Comparison of ENCODE assay signal across 8 mouse cellular contexts in genomic region chr7:3694949-3695305, GRCm38 (mm10). TPM values are rescaled to one million over a fixed set of nuclear protein-coding genes. Genes with fewer than 3 reads are reported as not detected.
DNase-seq lines count a peak whose midpoint lies in the region; ATAC-seq and TF ChIP-seq lines count a peak whose summit lies in the region.
"Not testable (repeated sequence)": the region's sequence is repeated elsewhere in the genome, so short reads cannot be mapped to it uniquely, and the experiment has no call there.

No protein-coding gene starts in this region.

- 6% methylated on average over 9 of the region's 9 CpGs for WGBS in bone marrow, adult 2 months
- 6% methylated on average over 9 of the region's 9 CpGs for WGBS in heart, embryonic 10.5 days
- 8% methylated on average over 9 of the region's 9 CpGs for WGBS in hindbrain, embryonic 16.5 days
- 5% methylated on average over 9 of the region's 9 CpGs for WGBS in limb, embryonic 11.5 days
- 2% methylated on average over 9 of the region's 9 CpGs for WGBS in lung, embryonic 15.5 days
- WGBS in neural tube, embryonic 11.5 days = 6% methylated on average over 9 of the region's 9 CpGs
- WGBS in thymus, adult 2 months = 7% methylated on average over 9 of the region's 9 CpGs

- H3K27ac ChIP-seq in bone marrow, adult 2 months (ENCODE audit: control insufficient read depth, insufficient read depth, low read depth, low read length, poor library complexity) = peak overlapping the region; percentile 62
- peak overlapping the region; percentile 7; the same call in 1 of the 2 replicates for H3K27ac ChIP-seq in embryonic fibroblast, embryonic 13.5 days (ENCODE audit: insufficient read depth, low read length)
- H3K27ac ChIP-seq in heart, embryonic 10.5 days = peak overlapping the region; percentile 94
- peak overlapping the region; percentile 91 for H3K27ac ChIP-seq in hindbrain, embryonic 16.5 days (ENCODE audit: low read depth, low read length)
- peak overlapping the region; percentile 93 for H3K27ac ChIP-seq in limb, embryonic 11.5 days (replicated peaks; ENCODE audit: low read depth, low read length)
- H3K27ac ChIP-seq in lung, embryonic 15.5 days = peak overlapping the region; percentile 99
- peak overlapping the region; percentile 88 for H3K27ac ChIP-seq in neural tube, embryonic 11.5 days (ENCODE audit: low read depth, low read length)
- H3K27ac ChIP-seq in thymus, adult 2 months (ENCODE audit: control insufficient read depth, insufficient read depth, low read length) = not testable (repeated sequence)

- H3K9ac ChIP-seq in hindbrain, embryonic 16.5 days (ENCODE audit: low read depth, low read length) = peak overlapping the region; percentile 88
- peak overlapping the region; percentile 84 for H3K9ac ChIP-seq in limb, embryonic 11.5 days (ENCODE audit: low read length)
- H3K9ac ChIP-seq in lung, embryonic 15.5 days = peak overlapping the region; percentile 88
- peak overlapping the region; percentile 75 for H3K9ac ChIP-seq in neural tube, embryonic 11.5 days (ENCODE audit: low read length)

- DNase-seq in heart, embryonic 10.5 days (ENCODE audit: low spot score); neural tube, embryonic 11.5 days (ENCODE audit: low spot score): not testable (repeated sequence)
- DNase-seq in limb, embryonic 11.5 days (ENCODE audit: low spot score) = peak; percentile 29
- DNase-seq in thymus, adult 2 months = peak; percentile 7

- H3K9me3 ChIP-seq in heart, embryonic 10.5 days; hindbrain, embryonic 16.5 days (ENCODE audit: control insufficient read depth, low read length); limb, embryonic 11.5 days (ENCODE audit: control insufficient read depth, low read length); lung, embryonic 15.5 days; neural tube, embryonic 11.5 days (ENCODE audit: control insufficient read depth, low read length): not testable (repeated sequence)

- peaks cover 40% of the 10 kb centered on the region for H3K36me3 ChIP-seq in heart, embryonic 10.5 days
- peaks cover 23% of the 10 kb centered on the region for H3K36me3 ChIP-seq in hindbrain, embryonic 16.5 days (ENCODE audit: control insufficient read depth, insufficient read depth, low read length)
- H3K36me3 ChIP-seq in limb, embryonic 11.5 days (ENCODE audit: control insufficient read depth, insufficient read depth, low read length) = peaks cover 13% of the 10 kb centered on the region; the same call in 1 of the 2 replicates
- peaks cover 31% of the 10 kb centered on the region for H3K36me3 ChIP-seq in lung, embryonic 15.5 days
- not testable (repeated sequence) for H3K36me3 ChIP-seq in neural tube, embryonic 11.5 days (ENCODE audit: control insufficient read depth, insufficient read depth, low read length); thymus, adult 2 months (ENCODE audit: control insufficient read depth, insufficient read depth, low read length)

- peak overlapping the region; percentile 55 for H3K4me3 ChIP-seq in bone marrow, adult 2 months (replicated peaks; ENCODE audit: control insufficient read depth, low read depth, low read length)
- peak overlapping the region; percentile 80 for H3K4me3 ChIP-seq in embryonic fibroblast, embryonic 13.5 days (ENCODE audit: insufficient read depth, low read length)
- peak overlapping the region; percentile 77 for H3K4me3 ChIP-seq in heart, embryonic 10.5 days
- peak overlapping the region; percentile 56 for H3K4me3 ChIP-seq in hindbrain, embryonic 16.5 days (ENCODE audit: low read length)
- peak overlapping the region; percentile 67 for H3K4me3 ChIP-seq in limb, embryonic 11.5 days (ENCODE audit: low read depth, low read length)
- H3K4me3 ChIP-seq in lung, embryonic 15.5 days = peak overlapping the region; percentile 74
- H3K4me3 ChIP-seq in neural tube, embryonic 11.5 days (ENCODE audit: low read depth, low read length) = peak overlapping the region; percentile 53
- peak overlapping the region; percentile 69 for H3K4me3 ChIP-seq in thymus, adult 2 months (ENCODE audit: control insufficient read depth, insufficient read depth, low read length)

- peak overlapping the region; percentile 81 for H3K4me2 ChIP-seq in hindbrain, embryonic 16.5 days (ENCODE audit: low read length)
- peak overlapping the region; percentile 87 for H3K4me2 ChIP-seq in limb, embryonic 11.5 days (ENCODE audit: low read depth, severe bottlenecking)
- H3K4me2 ChIP-seq in lung, embryonic 15.5 days = peak overlapping the region; percentile 83
- peak overlapping the region; percentile 78 for H3K4me2 ChIP-seq in neural tube, embryonic 11.5 days (ENCODE audit: low read depth)

- H3K27me3 ChIP-seq in heart, embryonic 10.5 days (ENCODE audit: insufficient read depth, poor library complexity, severe bottlenecking); hindbrain, embryonic 16.5 days (replicated peaks; ENCODE audit: control insufficient read depth, insufficient read depth, low read length); limb, embryonic 11.5 days (ENCODE audit: control insufficient read depth, insufficient read depth, low read length); lung, embryonic 15.5 days; neural tube, embryonic 11.5 days (ENCODE audit: control insufficient read depth, insufficient read depth, low read length); thymus, adult 2 months (ENCODE audit: control insufficient read depth, insufficient read depth, low read length): not testable (repeated sequence)

- not testable (repeated sequence) for TF ChIP-seq CTCF in bone marrow, adult 2 months (IDR thresholded peaks at IDR 0.05; ENCODE audit: control insufficient read depth, insufficient read depth, low read length); embryonic fibroblast, embryonic 13.5 days (IDR thresholded peaks at IDR 0.05; ENCODE audit: borderline replicate concordance, insufficient read depth, low read length); thymus, adult 2 months (IDR thresholded peaks at IDR 0.05; ENCODE audit: borderline replicate concordance, control insufficient read depth, extremely low read depth, insufficient read depth, low read length, poor library complexity)

- ATAC-seq in hindbrain, embryonic 16.5 days; limb, embryonic 11.5 days (ENCODE audit: insufficient number of reproducible peaks, low FRiP score, low TSS enrichment, low read depth); lung, embryonic 15.5 days (ENCODE audit: borderline replicate concordance, extremely low read depth, low FRiP score, low TSS enrichment); neural tube, embryonic 11.5 days (ENCODE audit: insufficient read depth, low FRiP score, low TSS enrichment): not testable (repeated sequence)

- TF ChIP-seq POLR2A in bone marrow, adult 2 months (IDR thresholded peaks at IDR 0.05; ENCODE audit: borderline replicate concordance, control insufficient read depth, low read depth, low read length); embryonic fibroblast, embryonic 13.5 days (IDR thresholded peaks at IDR 0.05; ENCODE audit: low read depth, low read length); thymus, adult 2 months (IDR thresholded peaks at IDR 0.05; ENCODE audit: control insufficient read depth, extremely low read depth, insufficient read depth, low read length, poor library complexity): not testable (repeated sequence)

- not testable (repeated sequence) for H3K4me1 ChIP-seq in bone marrow, adult 2 months (ENCODE audit: control insufficient read depth, insufficient read depth, low read length); embryonic fibroblast, embryonic 13.5 days (ENCODE audit: control insufficient read depth, insufficient read depth, low read length)
- H3K4me1 ChIP-seq in heart, embryonic 10.5 days = peaks cover 21% of the 10 kb centered on the region; the same call in 1 of the 2 replicates
- peaks cover 19% of the 10 kb centered on the region for H3K4me1 ChIP-seq in hindbrain, embryonic 16.5 days (ENCODE audit: control insufficient read depth, insufficient read depth, low read depth, low read length)
- peaks cover 15% of the 10 kb centered on the region; the same call in 1 of the 2 replicates for H3K4me1 ChIP-seq in limb, embryonic 11.5 days (ENCODE audit: control insufficient read depth, insufficient read depth, low read length)
- peaks cover 22% of the 10 kb centered on the region for H3K4me1 ChIP-seq in lung, embryonic 15.5 days
- 0 out of 2 replicates have a peak, but pooled peaks cover 11% of the 10 kb centered on the region for H3K4me1 ChIP-seq in neural tube, embryonic 11.5 days (ENCODE audit: control insufficient read depth, insufficient read depth, low read length)
- peaks cover 16% of the 10 kb centered on the region for H3K4me1 ChIP-seq in thymus, adult 2 months (replicated peaks; ENCODE audit: control insufficient read depth, insufficient read depth, low read length)

RNA-seq across cellular contexts. Expression of gene Mboat7, which starts 1.6 kb away (rescaled TPM):
- polyA plus RNA-seq in bone marrow, adult 2 months (2011; ENCODE audit: insufficient read depth, insufficient read length, low replicate concordance, missing spikeins) = 19.5 and 43.5 TPM in 2 replicates
- polyA plus RNA-seq in embryonic fibroblast, embryonic 13.5 days (2011; ENCODE audit: insufficient read length, low read depth, missing spikeins) = 82.2 and 94.6 TPM in 2 replicates
- polyA plus RNA-seq in heart, embryonic 10.5 days (2016; fragmentation: Nextera tagmentation; extraction: Ambion mirVana) = 32.7 and 40.4 TPM in 2 replicates
- polyA plus RNA-seq in hindbrain, embryonic 16.5 days (2015; fragmentation: Nextera tagmentation; extraction: Ambion mirVana) = 124 and 127 TPM in 2 replicates
- polyA plus RNA-seq in limb, embryonic 11.5 days (2014; fragmentation: Nextera tagmentation; extraction: Ambion mirVana) = 36.7 and 41.2 TPM in 2 replicates
- polyA plus RNA-seq in lung, embryonic 15.5 days (2015; fragmentation: Nextera tagmentation; extraction: Ambion mirVana) = 49.8 and 51.4 TPM in 2 replicates
- 30.2 and 33.5 TPM in 2 replicates for polyA plus RNA-seq in neural tube, embryonic 11.5 days (2014; fragmentation: Nextera tagmentation; extraction: Ambion mirVana)
- polyA plus RNA-seq in thymus, adult 2 months (2012; rRNA removed) = 75.5 and 82.5 TPM in 2 replicates

RNA-seq across cellular contexts. Expression of gene Tsen34, which starts 2.3 kb away (rescaled TPM):
- 23.8 and 25.8 TPM in 2 replicates for polyA plus RNA-seq in bone marrow, adult 2 months (2011; ENCODE audit: insufficient read depth, insufficient read length, low replicate concordance, missing spikeins)
- polyA plus RNA-seq in embryonic fibroblast, embryonic 13.5 days (2011; ENCODE audit: insufficient read length, low read depth, missing spikeins) = 81.5 and 85.6 TPM in 2 replicates
- 221 and 268 TPM in 2 replicates for polyA plus RNA-seq in heart, embryonic 10.5 days (2016; fragmentation: Nextera tagmentation; extraction: Ambion mirVana)
- 282 and 308 TPM in 2 replicates for polyA plus RNA-seq in hindbrain, embryonic 16.5 days (2015; fragmentation: Nextera tagmentation; extraction: Ambion mirVana)
- 289 TPM in 2 replicates for polyA plus RNA-seq in limb, embryonic 11.5 days (2014; fragmentation: Nextera tagmentation; extraction: Ambion mirVana)
- polyA plus RNA-seq in lung, embryonic 15.5 days (2015; fragmentation: Nextera tagmentation; extraction: Ambion mirVana) = 296 and 312 TPM in 2 replicates
- 236 and 244 TPM in 2 replicates for polyA plus RNA-seq in neural tube, embryonic 11.5 days (2014; fragmentation: Nextera tagmentation; extraction: Ambion mirVana)
- 53.6 and 57.6 TPM in 2 replicates for polyA plus RNA-seq in thymus, adult 2 months (2012; rRNA removed)

RNA-seq across cellular contexts. Expression of gene Rps9, which starts 8.9 kb away (rescaled TPM):
- 3,380 and 3,507 TPM in 2 replicates for polyA plus RNA-seq in bone marrow, adult 2 months (2011; ENCODE audit: insufficient read depth, insufficient read length, low replicate concordance, missing spikeins)
- 1,255 and 1,395 TPM in 2 replicates for polyA plus RNA-seq in embryonic fibroblast, embryonic 13.5 days (2011; ENCODE audit: insufficient read length, low read depth, missing spikeins)
- 973 and 1,162 TPM in 2 replicates for polyA plus RNA-seq in heart, embryonic 10.5 days (2016; fragmentation: Nextera tagmentation; extraction: Ambion mirVana)
- 675 and 689 TPM in 2 replicates for polyA plus RNA-seq in hindbrain, embryonic 16.5 days (2015; fragmentation: Nextera tagmentation; extraction: Ambion mirVana)
- polyA plus RNA-seq in limb, embryonic 11.5 days (2014; fragmentation: Nextera tagmentation; extraction: Ambion mirVana) = 1,472 and 1,559 TPM in 2 replicates
- polyA plus RNA-seq in lung, embryonic 15.5 days (2015; fragmentation: Nextera tagmentation; extraction: Ambion mirVana) = 1,380 and 1,502 TPM in 2 replicates
- 1,156 and 1,182 TPM in 2 replicates for polyA plus RNA-seq in neural tube, embryonic 11.5 days (2014; fragmentation: Nextera tagmentation; extraction: Ambion mirVana)
- 2,860 and 2,943 TPM in 2 replicates for polyA plus RNA-seq in thymus, adult 2 months (2012; rRNA removed)

RNA-seq across cellular contexts. Expression of gene Tmc4, which starts 17.6 kb away (rescaled TPM):
- polyA plus RNA-seq in bone marrow, adult 2 months (2011; ENCODE audit: insufficient read depth, insufficient read length, low replicate concordance, missing spikeins) = 16.0 and 39.8 TPM in 2 replicates
- 10.5 and 10.7 TPM in 2 replicates for polyA plus RNA-seq in embryonic fibroblast, embryonic 13.5 days (2011; ENCODE audit: insufficient read length, low read depth, missing spikeins)
- 5.4 and 8.5 TPM in 2 replicates for polyA plus RNA-seq in heart, embryonic 10.5 days (2016; fragmentation: Nextera tagmentation; extraction: Ambion mirVana)
- polyA plus RNA-seq in hindbrain, embryonic 16.5 days (2015; fragmentation: Nextera tagmentation; extraction: Ambion mirVana) = 3.8 and 4.6 TPM in 2 replicates
- polyA plus RNA-seq in limb, embryonic 11.5 days (2014; fragmentation: Nextera tagmentation; extraction: Ambion mirVana) = 3.6 and 4.2 TPM in 2 replicates
- 21.7 and 25.5 TPM in 2 replicates for polyA plus RNA-seq in lung, embryonic 15.5 days (2015; fragmentation: Nextera tagmentation; extraction: Ambion mirVana)
- 2.7 and 3.3 TPM in 2 replicates for polyA plus RNA-seq in neural tube, embryonic 11.5 days (2014; fragmentation: Nextera tagmentation; extraction: Ambion mirVana)
- 21.7 and 27.9 TPM in 2 replicates for polyA plus RNA-seq in thymus, adult 2 months (2012; rRNA removed)

RNA-seq across cellular contexts. Expression of gene Pirb, which starts 25.3 kb away (rescaled TPM):
- 41.4 and 143 TPM in 2 replicates for polyA plus RNA-seq in bone marrow, adult 2 months (2011; ENCODE audit: insufficient read depth, insufficient read length, low replicate concordance, missing spikeins)
- polyA plus RNA-seq in embryonic fibroblast, embryonic 13.5 days (2011; ENCODE audit: insufficient read length, low read depth, missing spikeins) = 0.79 TPM in 1 of 2 replicates, not detected in the other
- polyA plus RNA-seq in heart, embryonic 10.5 days (2016; fragmentation: Nextera tagmentation; extraction: Ambion mirVana) = 0.05 and 0.16 TPM in 2 replicates
- 0.21 and 0.50 TPM in 2 replicates for polyA plus RNA-seq in hindbrain, embryonic 16.5 days (2015; fragmentation: Nextera tagmentation; extraction: Ambion mirVana)
- 0.13 TPM in 1 of 2 replicates, not detected in the other for polyA plus RNA-seq in limb, embryonic 11.5 days (2014; fragmentation: Nextera tagmentation; extraction: Ambion mirVana)
- 0.72 and 1.4 TPM in 2 replicates for polyA plus RNA-seq in lung, embryonic 15.5 days (2015; fragmentation: Nextera tagmentation; extraction: Ambion mirVana)
- polyA plus RNA-seq in neural tube, embryonic 11.5 days (2014; fragmentation: Nextera tagmentation; extraction: Ambion mirVana) = 0.08 and 0.27 TPM in 2 replicates
- 17.5 and 20.0 TPM in 2 replicates for polyA plus RNA-seq in thymus, adult 2 months (2012; rRNA removed)
